Mouse (Mus musculus): ENCODE results near the gene Abca4.
A peak's percentile ranks its signal among the peaks of the same experiment; 100 is the strongest.

The Abca4 gene

DNA sequence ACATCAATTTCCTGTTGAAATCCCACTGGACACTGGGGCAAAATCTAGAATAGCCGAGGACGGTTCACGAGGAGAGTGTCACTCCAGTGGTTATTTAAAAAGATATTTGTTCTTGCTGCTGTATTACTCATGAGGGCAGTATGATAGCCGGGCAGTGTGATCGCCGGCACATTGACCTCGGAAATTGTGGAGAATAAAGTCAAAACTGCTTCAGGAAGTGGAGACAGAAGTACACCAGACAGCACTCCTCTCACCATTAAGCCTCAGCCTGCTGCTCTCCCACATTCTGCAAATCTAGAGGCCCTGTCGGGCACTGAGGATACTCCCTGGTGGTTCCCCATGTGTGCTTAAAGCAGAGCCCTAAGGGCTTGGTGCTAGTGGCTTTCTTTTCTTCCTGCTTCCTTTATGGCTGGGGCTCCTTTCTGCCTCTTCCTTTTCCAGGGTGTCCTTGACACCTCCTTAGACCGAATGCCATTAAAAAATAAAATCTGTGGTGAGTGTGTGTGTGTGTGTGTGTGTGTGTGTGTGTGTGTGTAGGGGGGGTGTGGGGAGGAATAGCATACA, 74.5 kb downstream of the Abca4 start:
- DNase-seq = no peak

GRCm38 (mm10) chr3:122119733-122120132, 75.5 kb downstream of the Abca4 start:
- DNase-seq = no peak

DNA sequence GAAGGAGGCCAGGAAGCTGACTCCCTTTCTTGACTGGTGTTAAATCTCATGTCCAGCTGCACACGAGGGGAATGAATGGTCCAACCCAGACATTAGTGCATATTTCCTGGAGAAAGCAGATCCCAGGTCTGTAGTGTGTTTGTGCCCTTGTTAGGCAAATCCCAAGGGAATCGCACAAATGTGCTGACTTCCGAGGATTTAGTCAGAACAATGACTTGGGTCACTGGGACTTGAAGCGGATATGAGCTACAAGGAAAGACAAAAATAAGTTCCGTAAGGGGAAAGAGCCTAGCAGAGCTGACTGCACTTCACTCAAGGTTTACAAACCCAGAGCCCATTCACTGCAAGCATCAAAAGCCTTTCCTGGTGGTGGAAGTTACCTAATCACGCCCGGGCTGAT, 76.0 kb downstream of the Abca4 start:
- DNase-seq = no peak

GRCm38 (mm10) chr3:122122127-122122663, 78.0 kb downstream of the Abca4 start:
- DNase-seq = peak; percentile 72

- DNase-seq = no peak
Measured at GRCm38 (mm10) chr3:122122838-122123237, 78.6 kb downstream of the Abca4 start.

DNA sequence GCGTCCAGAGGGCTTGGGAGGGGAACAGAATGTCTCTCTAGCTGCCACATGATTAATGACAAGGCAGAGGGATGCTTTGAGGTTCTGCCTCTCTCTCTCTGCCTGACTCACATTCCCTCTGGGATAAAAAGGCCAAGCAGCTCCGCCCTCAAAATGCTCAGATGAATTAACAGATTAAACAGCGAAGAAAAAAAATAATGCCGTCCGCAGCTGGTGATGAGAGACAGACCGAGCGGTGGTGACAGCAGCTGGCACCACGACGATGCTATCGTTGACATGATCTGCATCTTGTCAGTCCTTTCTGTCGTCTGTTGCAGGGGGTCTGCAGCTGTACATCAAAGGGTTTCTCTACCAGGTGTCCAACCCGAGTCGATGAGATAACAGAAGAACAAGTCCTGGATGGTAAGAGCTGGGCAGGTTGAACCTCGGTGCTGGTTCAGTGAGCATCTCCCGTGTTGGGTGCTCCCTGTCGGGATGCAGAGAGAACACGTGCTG, 84.8 kb downstream of the Abca4 start:
- DNase-seq = no peak

DNA sequence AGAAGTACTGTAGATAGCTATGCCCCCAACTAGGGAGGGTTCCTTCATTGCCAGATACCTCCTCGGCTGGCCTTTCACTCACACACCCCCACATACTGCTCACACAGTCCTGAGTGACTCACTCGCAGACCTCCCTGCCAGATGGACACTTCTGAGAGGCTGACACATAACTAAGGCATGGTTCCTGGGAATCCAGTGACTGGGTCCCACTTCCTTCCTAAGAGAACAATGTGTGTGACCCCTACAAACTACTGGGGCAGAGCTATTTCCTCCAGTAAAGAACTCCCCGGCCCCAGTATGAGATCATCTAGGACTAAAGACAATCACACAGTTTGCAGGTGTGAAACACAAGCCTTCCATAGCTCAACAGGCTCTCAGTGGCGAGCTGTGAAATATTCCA, 86.5 kb downstream of the Abca4 start:
- no peak for DNase-seq

- DNase-seq = no peak
Measured at GRCm38 (mm10) chr3:122131633-122132032, 87.4 kb downstream of the Abca4 start.

GRCm38 (mm10) chr3:122133255-122133654, 89.0 kb downstream of the Abca4 start:
- no peak for DNase-seq

GRCm38 (mm10) chr3:122133840-122134239, 89.6 kb downstream of the Abca4 start:
- no peak for DNase-seq

GRCm38 (mm10) chr3:122140589-122141400, 96.6 kb downstream of the Abca4 start:
- DNase-seq = peak; percentile 31

- DNase-seq = no peak
Measured at GRCm38 (mm10) chr3:122142256-122142922, 98.1 kb downstream of the Abca4 start.

DNA sequence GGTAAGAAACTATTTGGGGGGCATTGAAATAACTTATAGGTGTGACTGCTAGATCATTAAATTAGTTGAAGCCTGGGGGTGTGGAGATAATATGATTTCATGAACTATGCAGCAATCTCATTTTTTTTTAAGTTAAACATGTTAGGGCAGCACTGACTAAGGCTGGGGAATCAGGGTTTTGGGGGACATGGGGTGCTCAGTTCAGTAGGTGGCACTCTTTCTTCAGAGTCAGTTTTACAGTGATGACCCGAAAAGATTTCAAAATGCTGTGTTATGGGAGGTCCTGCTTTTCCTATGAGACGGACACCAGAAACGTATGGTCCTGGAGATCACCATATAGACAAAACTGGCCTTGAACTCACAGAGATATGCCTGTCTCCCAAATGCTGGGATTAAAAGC, 99.2 kb downstream of the Abca4 start:
- no peak for DNase-seq

- no peak for DNase-seq
Measured at GRCm38 (mm10) chr3:122145430-122145829, 101.2 kb downstream of the Abca4 start.

DNA sequence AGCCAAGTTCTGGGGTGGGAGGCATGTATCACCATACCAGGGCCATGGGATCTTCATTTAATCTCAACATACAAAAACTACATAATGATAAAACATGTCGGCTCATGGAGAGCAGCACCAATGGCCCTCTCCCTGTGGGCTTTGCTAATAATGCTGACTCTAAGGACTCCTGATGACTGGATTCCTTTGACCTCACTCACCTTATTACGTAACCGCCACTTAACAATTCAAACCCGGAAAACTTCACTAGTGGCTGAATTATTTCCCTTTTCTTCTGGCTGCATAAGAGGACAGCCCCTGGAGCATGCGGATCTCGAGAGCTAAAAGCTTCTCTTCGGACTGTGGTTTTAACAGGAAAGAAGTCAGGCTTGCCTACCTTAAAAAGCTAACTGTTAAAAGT, 106.6 kb downstream of the Abca4 start:
- DNase-seq = no peak

- no peak for DNase-seq
Measured at GRCm38 (mm10) chr3:122152431-122152830, 108.2 kb downstream of the Abca4 start.

GRCm38 (mm10) chr3:122154080-122154479, 109.8 kb downstream of the Abca4 start:
- DNase-seq = no peak

GRCm38 (mm10) chr3:122159447-122159846, 115.2 kb downstream of the Abca4 start:
- DNase-seq = no peak

DNA sequence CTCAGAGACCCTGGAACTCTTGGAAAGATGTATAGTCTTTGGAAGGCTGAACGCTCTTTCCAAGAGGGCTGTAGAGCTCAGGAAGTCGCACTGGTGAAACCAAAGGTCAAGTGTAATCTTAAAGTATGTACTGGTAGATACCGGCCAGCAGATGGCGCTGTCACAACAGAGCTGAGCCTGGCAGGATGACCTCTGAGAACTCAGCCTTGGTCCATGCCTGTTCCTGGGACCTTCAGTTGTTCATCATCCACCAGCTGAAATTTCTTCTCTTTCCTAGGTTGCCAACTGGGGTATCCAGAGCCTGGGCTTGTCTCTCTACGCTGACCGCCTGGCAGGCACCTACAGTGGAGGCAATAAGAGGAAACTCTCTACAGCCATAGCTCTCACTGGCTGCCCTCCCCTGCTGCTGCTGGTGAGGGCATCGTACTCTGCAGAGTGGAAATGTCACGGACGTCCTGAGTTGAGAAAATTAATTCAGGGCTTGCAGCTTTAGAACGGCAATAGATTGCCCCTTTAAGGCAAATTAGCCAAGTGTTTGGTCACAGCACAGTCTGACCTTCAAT, 125.5 kb downstream of the Abca4 start:
- peak; percentile 83 for DNase-seq

GRCm38 (mm10) chr3:122170621-122171309, 126.5 kb downstream of the Abca4 start:
- DNase-seq = peak; percentile 55

- DNase-seq = no peak
Measured at GRCm38 (mm10) chr3:122173526-122174150, 129.4 kb downstream of the Abca4 start.

DNA sequence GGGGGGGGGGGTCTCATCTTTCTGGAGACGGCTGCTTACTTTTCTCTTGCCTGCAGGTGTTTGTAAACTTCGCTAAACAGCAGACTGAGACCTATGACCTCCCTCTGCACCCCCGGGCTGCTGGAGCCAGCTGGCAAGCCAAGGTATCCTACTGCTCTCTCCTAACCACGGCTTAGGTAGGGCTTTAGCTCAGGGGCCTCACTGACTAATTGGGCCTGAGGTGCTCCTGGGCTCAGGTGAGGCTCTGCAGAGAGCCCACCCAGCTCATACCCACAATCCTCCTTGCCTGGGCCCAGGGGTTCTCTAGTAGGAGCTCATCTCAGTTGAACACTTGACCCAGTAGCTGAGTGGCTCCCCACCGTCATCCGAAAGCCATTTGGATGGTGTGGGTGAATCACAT, 131.8 kb downstream of the Abca4 start:
- peak; percentile 58 for DNase-seq

Measured in cerebellum, adult 9-11 months (tissue).